Mouse (Mus musculus): Measurements from ENCODE around the gene 4931422A03Rik.

DNA sequence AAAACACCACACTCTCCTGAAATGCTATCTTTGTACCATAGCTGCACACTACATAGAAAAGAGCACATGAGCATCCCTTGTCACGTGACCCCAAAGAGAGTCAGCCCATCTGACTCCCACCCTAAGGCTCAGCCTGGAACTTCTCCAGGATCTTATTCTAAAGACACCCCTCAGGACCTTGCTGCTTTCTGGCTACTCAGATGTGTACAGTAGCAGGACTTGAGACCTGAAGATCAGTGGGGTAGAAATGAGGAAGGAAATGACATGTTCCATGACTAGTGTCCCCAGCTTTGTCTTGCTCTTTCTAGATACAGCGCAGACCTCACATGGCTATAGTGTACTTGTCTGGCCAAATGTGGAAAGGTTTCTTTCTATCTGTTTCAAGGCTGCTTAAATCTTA is 83.3 kb downstream of the 4931422A03Rik start:
- TF ChIP-seq POLR2A (IDR thresholded peaks at IDR 0.05; ENCODE audit: insufficient read depth, low read length) (no peak), EP300 (IDR thresholded peaks at IDR 0.05; ENCODE audit: insufficient read depth, low read depth, low read length) (no peak)
